Mouse (Mus musculus) skeletal muscle tissue, adult 2 months (tissue): ENCODE results near the gene Ankrd36.
"Not testable (repeated sequence)": the region's sequence is repeated elsewhere in the genome, so short reads cannot be mapped to it uniquely, and the experiment has no call there.

Experiments used
- DNase-seq: peaks from one replicate; pipeline ENCODE4 v3.0.0-alpha.2; 2012; ENCODE audit warnings: low read depth, low spot score

The Ankrd36 gene

GRCm38 (mm10) chr11:5569474-5569873 lies at the start of gene Ankrd36:
Gene Ankrd36, plus strand, starts transcription at chr11:5569684.
- no peak for DNase-seq

GRCm38 (mm10) chr11:5520412-5521265 lies 48.8 kb upstream of the Ankrd36 start, which contains the start of gene Xbp1:
Gene Xbp1, plus strand, starts transcription at chr11:5520659.
- peak; percentile 95 for DNase-seq

- no peak for DNase-seq
Observed at GRCm38 (mm10) chr11:5521266-5521515, 48.3 kb upstream of the Ankrd36 start.

GRCm38 (mm10) chr11:5521516-5522291 lies 47.8 kb upstream of the Ankrd36 start:
- peak; percentile 62 for DNase-seq

- no peak for DNase-seq
Observed at GRCm38 (mm10) chr11:5522798-5523415, 46.6 kb upstream of the Ankrd36 start.

- no peak for DNase-seq
Observed at GRCm38 (mm10) chr11:5525418-5525817, 44.1 kb upstream of the Ankrd36 start.

GRCm38 (mm10) chr11:5526573-5527439 lies 42.7 kb upstream of the Ankrd36 start:
- DNase-seq: no peak

GRCm38 (mm10) chr11:5527865-5528523 lies 41.5 kb upstream of the Ankrd36 start:
- no peak for DNase-seq

GRCm38 (mm10) chr11:5528841-5529240 lies 40.6 kb upstream of the Ankrd36 start:
- DNase-seq: no peak

GRCm38 (mm10) chr11:5530172-5530571 lies 39.3 kb upstream of the Ankrd36 start:
- DNase-seq: no peak

GRCm38 (mm10) chr11:5530717-5531116 lies 38.8 kb upstream of the Ankrd36 start:
- no peak for DNase-seq

GRCm38 (mm10) chr11:5533108-5533507 lies 36.4 kb upstream of the Ankrd36 start:
- DNase-seq: peak; percentile 30

- not testable (repeated sequence) for DNase-seq
Observed at GRCm38 (mm10) chr11:5537454-5537853, 32.0 kb upstream of the Ankrd36 start.

- no peak for DNase-seq
Observed at GRCm38 (mm10) chr11:5540331-5540730, 29.2 kb upstream of the Ankrd36 start.

GRCm38 (mm10) chr11:5541230-5541798 lies 28.2 kb upstream of the Ankrd36 start:
- no peak for DNase-seq

GRCm38 (mm10) chr11:5541799-5542481 lies 27.5 kb upstream of the Ankrd36 start, which contains the start of gene Ccdc117:
Gene Ccdc117, minus strand, starts transcription at chr11:5542187.
- peak; percentile 91 for DNase-seq

- DNase-seq: no peak
Observed at GRCm38 (mm10) chr11:5542482-5543185, 26.9 kb upstream of the Ankrd36 start.

- no peak for DNase-seq
Observed at GRCm38 (mm10) chr11:5543281-5543680, 26.2 kb upstream of the Ankrd36 start.

GRCm38 (mm10) chr11:5544709-5545108 lies 24.8 kb upstream of the Ankrd36 start:
- not testable (repeated sequence) for DNase-seq
